Mouse (Mus musculus): Measurements from ENCODE around the gene Tnk2.

DNA sequence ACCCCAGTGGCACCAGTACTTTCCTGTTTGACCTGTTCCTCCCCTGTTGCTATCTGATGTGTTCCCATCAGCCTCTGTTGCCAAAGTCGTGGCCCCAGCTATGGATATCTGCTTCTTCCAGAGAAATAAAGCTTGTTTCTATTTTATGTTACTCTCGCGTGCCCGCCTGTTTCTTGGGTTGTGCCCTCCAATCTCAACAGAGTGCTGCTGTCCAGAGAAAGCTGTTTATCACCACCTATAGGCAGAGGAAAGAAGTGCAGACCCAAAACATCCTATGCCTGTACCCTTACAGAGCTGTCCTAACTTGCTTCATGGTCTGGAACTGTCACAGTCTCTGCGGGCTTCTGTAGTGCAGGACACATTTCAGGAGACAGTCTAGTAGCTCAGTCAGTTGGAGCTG is 39.7 kb downstream of the Tnk2 start:
- no peak for TF ChIP-seq POLR2A (IDR thresholded peaks at IDR 0.05; ENCODE audit: extremely low read depth, insufficient read depth, low read length)
- TF ChIP-seq CTCF (IDR thresholded peaks at IDR 0.05; ENCODE audit: low read depth, low read length) = peak; percentile 41

All from liver, adult 2 months (tissue).